Mouse (Mus musculus): ENCODE measurements around the gene A830005F24Rik. TPM values are rescaled to one million over a fixed set of nuclear protein-coding genes. Genes with fewer than 3 reads are reported as not detected.

The A830005F24Rik gene
- not detected in 2 replicates for polyA plus RNA-seq (2012; ENCODE audit: insufficient read depth, insufficient read length, missing spikeins)

DNA sequence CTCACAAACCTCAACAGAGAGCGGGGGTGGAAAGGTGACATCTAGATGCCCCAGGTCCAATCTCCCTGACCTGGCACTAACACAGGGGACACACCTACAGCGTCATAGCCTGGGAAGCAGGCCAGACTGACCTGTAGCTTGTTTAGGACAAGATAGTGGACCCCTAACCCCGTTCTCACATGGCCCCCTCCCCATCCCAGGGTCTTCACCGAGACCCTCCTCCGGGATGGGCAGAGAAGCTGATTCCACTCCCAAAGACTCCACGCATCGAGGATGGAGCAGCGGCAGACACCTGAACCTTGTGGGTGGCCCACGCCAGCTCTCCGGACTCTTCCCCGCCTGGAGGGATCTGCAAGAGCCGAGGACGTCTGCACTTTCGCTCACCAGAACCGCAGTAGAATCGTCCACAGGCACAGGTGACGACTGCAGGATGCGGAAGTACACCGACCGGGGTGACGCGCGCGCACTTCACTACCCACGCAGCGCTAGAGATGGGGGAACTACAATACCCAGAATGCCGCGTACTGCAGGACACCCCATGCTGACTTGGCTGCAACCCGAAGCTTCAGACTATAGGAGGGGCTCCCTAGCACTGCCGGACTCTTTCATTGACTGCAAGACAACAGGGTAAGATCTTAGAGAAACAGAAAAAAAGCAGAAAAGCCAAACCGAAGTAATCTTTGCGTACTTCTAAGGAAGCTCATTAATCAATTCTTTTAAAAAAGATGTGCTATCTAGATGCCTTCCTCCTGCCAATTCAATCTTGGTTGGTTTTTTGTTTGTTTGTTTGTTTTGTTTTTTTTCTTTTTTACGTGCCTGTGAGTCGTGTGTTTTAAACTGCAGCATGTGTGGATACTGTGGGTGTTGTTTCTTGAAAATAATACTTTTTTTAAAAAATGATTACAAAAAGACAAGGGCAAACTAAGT lies at the start of gene A830005F24Rik, which contains the start of gene Zfp169:
TSS of gene A830005F24Rik (plus strand) at position 568 of the 927 bp plus-strand sequence.
TSS of gene Zfp169 (minus strand) at position 449 of the 927 bp plus-strand sequence.
- Histone ChIP-seq H3K27ac (ENCODE audit: insufficient read depth, low read depth, low read length) (no peak within 1 kb of the TSS), H3K4me1 (ENCODE audit: control insufficient read depth, insufficient read depth, low read length) (peaks cover 8% of the 10 kb centered on the region)
- TF ChIP-seq POLR2A (IDR thresholded peaks at IDR 0.05; ENCODE audit: borderline replicate concordance, low read depth, low read length) (no peak), CTCF (IDR thresholded peaks at IDR 0.05; ENCODE audit: low read depth, low read length) (no peak)

DNA sequence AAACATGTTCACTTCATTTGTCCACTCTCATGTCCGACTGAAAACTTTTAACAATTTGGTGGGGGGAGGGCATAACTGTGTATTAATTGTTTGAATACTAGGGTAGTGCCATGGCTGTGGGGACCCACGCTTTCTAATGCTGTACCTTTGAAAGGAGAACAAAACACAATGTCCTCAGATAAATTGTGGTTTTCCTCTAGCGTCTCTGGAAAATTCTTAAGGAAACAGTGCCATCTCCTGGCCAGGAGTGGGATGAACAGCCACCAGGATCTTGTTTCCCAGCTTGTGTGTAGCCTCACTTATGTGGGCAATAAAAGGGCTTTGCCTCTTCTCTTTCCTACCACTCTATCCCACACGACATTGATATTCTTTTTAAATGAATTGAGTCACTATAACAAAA lies 49.2 kb upstream of the A830005F24Rik start:
- H3K4me3 ChIP-seq (ENCODE audit: insufficient read depth, low read length) = no peak overlapping the region
- no peak for TF ChIP-seq POLR2A (IDR thresholded peaks at IDR 0.05; ENCODE audit: borderline replicate concordance, low read depth, low read length)
- no peak for TF ChIP-seq CTCF (IDR thresholded peaks at IDR 0.05; ENCODE audit: low read depth, low read length)
- H3K27ac ChIP-seq (ENCODE audit: insufficient read depth, low read depth, low read length) = no peak overlapping the region
- no peaks in the 10 kb centered on the region for H3K4me1 ChIP-seq (ENCODE audit: control insufficient read depth, insufficient read depth, low read length)

More for the DNA sequence above, at the start of gene A830005F24Rik, which contains the start of gene Zfp169:
- H3K4me3 ChIP-seq (ENCODE audit: insufficient read depth, low read length) = peak within 1 kb of the TSS; percentile 85

DNA sequence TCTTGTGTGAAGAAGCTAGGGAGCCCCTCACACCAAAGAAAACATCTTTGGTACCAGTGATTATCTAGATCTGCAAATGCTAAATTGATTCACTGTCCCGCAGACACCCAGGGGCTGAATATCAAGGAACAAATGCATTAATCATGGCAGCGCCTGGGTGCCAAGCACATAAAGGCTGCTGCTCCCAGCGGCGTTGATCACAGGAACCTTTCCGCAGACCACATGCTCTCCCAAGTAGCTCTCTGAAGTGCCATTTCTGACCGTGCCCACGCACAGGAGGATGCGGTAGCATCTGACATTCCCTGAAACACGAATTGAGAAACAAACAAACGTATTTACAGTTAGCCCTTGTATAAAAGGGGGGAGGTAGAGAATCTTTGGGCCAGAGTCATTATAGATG lies 47.2 kb upstream of the A830005F24Rik start:
- no peak overlapping the region for H3K4me3 ChIP-seq (ENCODE audit: insufficient read depth, low read length)
- no peak for TF ChIP-seq CTCF (IDR thresholded peaks at IDR 0.05; ENCODE audit: low read depth, low read length)
- no peak for TF ChIP-seq POLR2A (IDR thresholded peaks at IDR 0.05; ENCODE audit: borderline replicate concordance, low read depth, low read length)
- no peaks in the 10 kb centered on the region for H3K4me1 ChIP-seq (ENCODE audit: control insufficient read depth, insufficient read depth, low read length)
- H3K27ac ChIP-seq (ENCODE audit: insufficient read depth, low read depth, low read length) = no peak overlapping the region

DNA sequence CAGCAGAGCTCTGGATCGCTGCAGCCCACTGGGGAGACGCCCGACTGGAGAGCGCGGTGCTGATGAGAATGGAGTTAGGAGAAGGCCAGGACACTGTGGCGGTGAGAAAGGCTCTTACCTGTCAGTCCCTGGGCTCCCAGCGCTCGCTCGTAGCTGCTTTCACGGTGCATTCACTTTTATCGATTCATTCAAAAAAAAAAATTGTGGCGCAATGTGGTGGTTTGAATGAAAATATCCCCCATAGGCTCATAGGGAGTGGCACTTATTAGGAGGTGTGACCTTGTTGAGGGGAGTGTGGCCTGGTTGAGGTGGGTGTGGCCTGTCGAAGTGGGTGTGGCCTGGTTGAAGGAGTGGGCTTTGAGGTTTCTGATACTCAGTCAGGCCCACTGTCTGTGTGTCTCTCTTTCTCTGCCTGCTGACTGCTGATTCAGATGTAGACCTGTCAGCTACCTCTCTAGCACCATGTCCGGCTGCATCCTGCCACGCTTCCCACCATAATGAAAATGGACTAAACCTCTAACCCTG lies 44.7 kb upstream of the A830005F24Rik start:
- TF ChIP-seq CTCF (IDR thresholded peaks at IDR 0.05; ENCODE audit: low read depth, low read length) = no peak
- Histone ChIP-seq H3K4me1 (ENCODE audit: control insufficient read depth, insufficient read depth, low read length) (no peaks in the 10 kb centered on the region), H3K4me3 (ENCODE audit: insufficient read depth, low read length) (no peak overlapping the region), H3K27ac (ENCODE audit: insufficient read depth, low read depth, low read length) (no peak overlapping the region)

DNA sequence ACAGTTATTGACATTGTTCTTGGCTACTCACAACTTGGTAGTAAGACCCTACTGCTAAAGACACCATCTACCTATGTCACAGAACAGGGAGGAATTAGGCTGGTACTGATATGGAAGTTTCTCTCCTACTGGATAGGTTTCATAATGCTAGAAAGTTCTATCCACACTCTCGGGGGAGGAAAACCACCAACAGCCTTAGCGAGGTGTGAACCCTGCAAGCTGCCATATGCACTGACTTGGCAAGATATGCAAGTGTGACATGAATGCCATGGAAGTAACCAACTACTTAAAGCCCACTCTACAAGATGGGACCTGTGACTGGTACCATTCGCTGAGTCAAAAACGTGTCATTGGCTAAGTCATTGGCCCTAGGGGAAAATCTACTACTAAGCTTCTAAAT lies 29.8 kb upstream of the A830005F24Rik start:
- Histone ChIP-seq H3K27ac (ENCODE audit: insufficient read depth, low read depth, low read length) (no peak overlapping the region), H3K4me1 (ENCODE audit: control insufficient read depth, insufficient read depth, low read length) (no peaks in the 10 kb centered on the region), H3K4me3 (ENCODE audit: insufficient read depth, low read length) (no peak overlapping the region)
- no peak for TF ChIP-seq POLR2A (IDR thresholded peaks at IDR 0.05; ENCODE audit: borderline replicate concordance, low read depth, low read length)

DNA sequence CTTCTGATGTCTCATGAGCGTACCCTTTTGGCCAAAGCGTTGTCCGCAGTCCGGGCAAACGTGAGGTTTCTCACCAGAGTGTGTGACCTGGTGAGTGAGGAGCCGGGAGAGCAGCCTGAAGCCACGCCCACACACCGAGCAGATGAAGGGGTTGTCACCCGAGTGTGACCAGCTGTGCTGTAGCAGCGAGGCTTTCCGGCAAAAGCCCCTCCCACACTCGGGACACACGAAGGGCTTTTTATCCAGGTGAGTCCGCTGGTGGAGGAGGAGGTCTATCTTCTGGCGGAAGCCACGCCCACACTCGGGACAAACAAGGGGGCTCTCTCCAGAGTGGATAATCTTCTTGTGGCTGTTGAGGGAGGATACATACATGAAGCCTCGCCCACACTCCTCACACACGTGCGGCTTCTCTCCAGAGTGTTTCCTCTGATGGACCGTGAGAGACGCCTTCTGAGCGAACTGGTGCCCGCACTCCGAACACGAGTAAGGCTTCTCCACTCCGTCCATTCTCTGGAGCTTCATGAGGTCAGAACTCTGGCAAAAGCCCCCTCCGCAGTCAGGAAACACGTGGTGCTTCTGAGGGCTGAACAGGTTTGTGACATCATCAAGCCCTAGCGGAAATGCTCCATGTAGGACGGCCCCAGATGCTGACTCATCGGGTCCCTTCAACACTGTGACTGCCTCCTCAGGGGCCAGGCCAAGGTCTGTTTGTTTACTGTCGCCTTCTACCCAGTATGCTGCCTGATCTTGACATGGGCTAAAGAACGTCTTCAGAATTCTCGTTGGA lies 22.8 kb upstream of the A830005F24Rik start:
- Histone ChIP-seq H3K4me1 (ENCODE audit: control insufficient read depth, insufficient read depth, low read length) (peaks cover 14% of the 10 kb centered on the region), H3K27ac (ENCODE audit: insufficient read depth, low read depth, low read length) (no peak overlapping the region), H3K4me3 (ENCODE audit: insufficient read depth, low read length) (no peak overlapping the region)
- no peak for TF ChIP-seq POLR2A (IDR thresholded peaks at IDR 0.05; ENCODE audit: borderline replicate concordance, low read depth, low read length)
- no peak for TF ChIP-seq CTCF (IDR thresholded peaks at IDR 0.05; ENCODE audit: low read depth, low read length)

DNA sequence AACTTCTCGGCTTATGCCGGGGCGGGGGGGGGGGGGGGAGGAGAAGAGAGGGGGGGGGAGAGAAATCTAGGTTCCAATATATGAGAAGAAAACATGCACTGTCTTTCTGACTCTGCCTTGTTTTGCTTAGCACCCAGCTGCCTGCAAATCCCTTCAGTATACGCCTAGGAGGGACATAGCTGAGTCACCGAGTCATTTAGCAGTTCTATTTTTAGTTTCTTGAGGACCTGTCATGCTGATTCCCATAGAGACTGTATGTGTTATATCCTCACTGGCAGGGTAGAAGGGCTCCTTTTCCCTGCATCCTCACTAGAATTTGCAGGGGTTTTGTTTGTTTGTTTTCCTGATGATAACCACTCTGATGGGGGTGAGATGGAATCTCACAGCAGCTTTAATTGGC lies 20.2 kb upstream of the A830005F24Rik start:
- Histone ChIP-seq H3K4me1 (ENCODE audit: control insufficient read depth, insufficient read depth, low read length) (peaks cover 14% of the 10 kb centered on the region), H3K4me3 (ENCODE audit: insufficient read depth, low read length) (no peak overlapping the region), H3K27ac (ENCODE audit: insufficient read depth, low read depth, low read length) (peak overlapping the region; percentile 21; the same call in 1 of the 2 replicates)
- TF ChIP-seq POLR2A (IDR thresholded peaks at IDR 0.05; ENCODE audit: borderline replicate concordance, low read depth, low read length) (no peak), CTCF (IDR thresholded peaks at IDR 0.05; ENCODE audit: low read depth, low read length) (no peak)

DNA sequence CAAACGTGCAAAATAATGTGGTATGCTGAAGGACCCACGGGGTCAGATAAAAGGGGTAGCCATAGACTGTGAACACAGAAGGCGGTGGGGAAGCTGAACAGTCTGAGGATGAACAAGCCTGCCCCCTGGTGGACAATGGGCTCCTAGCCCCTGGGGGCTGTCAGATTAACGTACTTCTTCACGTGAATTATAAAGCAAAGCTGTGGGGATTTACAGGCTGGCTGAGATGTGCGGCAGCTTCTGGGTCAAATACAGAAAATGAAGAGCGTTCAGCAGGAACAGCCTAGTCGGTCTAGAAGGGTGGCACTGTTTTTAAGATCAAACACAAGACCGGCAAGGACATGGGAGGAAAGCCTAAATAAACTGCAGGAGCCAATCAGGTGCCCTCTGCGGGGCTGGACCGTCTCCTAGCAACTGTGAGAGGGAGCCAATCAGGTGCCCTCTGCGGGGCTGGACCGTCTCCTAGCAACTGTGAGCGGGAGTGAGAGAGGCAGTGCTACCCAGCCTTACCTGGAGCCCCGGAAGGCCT lies 15.6 kb upstream of the A830005F24Rik start:
- H3K4me3 ChIP-seq (ENCODE audit: insufficient read depth, low read length) = no peak overlapping the region
- TF ChIP-seq CTCF (IDR thresholded peaks at IDR 0.05; ENCODE audit: low read depth, low read length) (peak; percentile 70; the same call in 1 of the 2 replicates), POLR2A (IDR thresholded peaks at IDR 0.05; ENCODE audit: borderline replicate concordance, low read depth, low read length) (no peak)

DNA sequence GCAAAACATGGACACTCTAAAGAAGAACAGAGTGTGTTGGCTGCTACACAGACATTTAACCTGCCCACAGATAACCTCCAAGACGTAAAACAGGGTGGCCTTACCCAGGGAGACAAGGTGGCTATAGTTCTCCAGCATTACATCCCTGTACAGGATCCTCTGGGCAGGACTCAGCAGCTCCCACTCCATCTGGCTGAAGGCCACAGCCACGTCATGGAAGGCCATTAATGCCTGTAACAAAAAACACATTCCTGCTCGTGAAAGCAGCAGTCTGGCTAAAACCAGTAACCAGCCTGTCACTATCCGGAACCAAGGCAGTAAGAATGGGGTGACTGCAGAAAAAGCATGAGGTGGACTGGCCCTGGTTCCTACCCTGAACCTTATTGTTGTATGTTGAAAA lies 14.7 kb upstream of the A830005F24Rik start:
- Histone ChIP-seq H3K4me1 (ENCODE audit: control insufficient read depth, insufficient read depth, low read length) (peaks cover 2% of the 10 kb centered on the region), H3K27ac (ENCODE audit: insufficient read depth, low read depth, low read length) (no peak overlapping the region), H3K4me3 (ENCODE audit: insufficient read depth, low read length) (no peak overlapping the region)
- TF ChIP-seq POLR2A (IDR thresholded peaks at IDR 0.05; ENCODE audit: borderline replicate concordance, low read depth, low read length) = no peak
- no peak for TF ChIP-seq CTCF (IDR thresholded peaks at IDR 0.05; ENCODE audit: low read depth, low read length)

More for the DNA sequence above, 15.6 kb upstream of the A830005F24Rik start:
- Histone ChIP-seq H3K27ac (ENCODE audit: insufficient read depth, low read depth, low read length) (no peak overlapping the region), H3K4me1 (ENCODE audit: control insufficient read depth, insufficient read depth, low read length) (peaks cover 9% of the 10 kb centered on the region)
